Mouse (Mus musculus): ENCODE data around the gene Rnf151. TPM values are rescaled to one million over a fixed set of nuclear protein-coding genes. Genes with fewer than 3 reads are reported as not detected.

Rnf151 gene
- polyA plus RNA-seq (2012; rRNA removed; ENCODE audit: low replicate concordance): 0.29 and 0.32 TPM in 2 replicates

GRCm38 (mm10) chr17:24717943-24718342, at the start of gene Rnf151, which contains the start of gene Rps2:
TSS of gene Rnf151 (minus strand) at chr17:24718063.
TSS of gene Rps2 (plus strand) at chr17:24718116.

GRCm38 (mm10) chr17:24752415-24753394, 34.8 kb upstream of the Rnf151 start, which contains the start of gene Hs3st6:
TSS of gene Hs3st6 (plus strand) at chr17:24752988.

GRCm38 (mm10) chr17:24736330-24737051, 18.6 kb upstream of the Rnf151 start, which contains the start of gene Msrb1:
TSS of gene Msrb1 (plus strand) at chr17:24736642.

GRCm38 (mm10) chr17:24727618-24728017, 9.8 kb upstream of the Rnf151 start, which contains the start of gene Rpl3l:
TSS of gene Rpl3l (plus strand) at chr17:24727820.

GRCm38 (mm10) chr17:24724184-24724583, 6.3 kb upstream of the Rnf151 start, which contains the start of gene Ndufb10:
TSS of gene Ndufb10 (minus strand) at chr17:24724478.

GRCm38 (mm10) chr17:24706982-24707800, 10.7 kb downstream of the Rnf151 start, which contains the start of gene Tbl3:
TSS of gene Tbl3 (minus strand) at chr17:24707660.

GRCm38 (mm10) chr17:24696011-24696697, 21.7 kb downstream of the Rnf151 start, which contains the start of the genes Gfer and Noxo1:
TSS of gene Gfer (minus strand) at chr17:24696156.
TSS of gene Noxo1 (plus strand) at chr17:24696234.

GRCm38 (mm10) chr17:24689251-24690081, 28.4 kb downstream of the Rnf151 start, which contains the start of gene Syngr3:
TSS of gene Syngr3 (minus strand) at chr17:24689955.

GRCm38 (mm10) chr17:24669545-24670245, 48.2 kb downstream of the Rnf151 start, which contains the start of gene Zfp598:
TSS of gene Zfp598 (plus strand) at chr17:24669687.

Other genes with a start within 250 kb of the Rnf151 start
- gene E4f1, start 247.8 kb downstream of the Rnf151 start, polyA plus RNA-seq (2012; rRNA removed; ENCODE audit: low replicate concordance): 84.4 and 102 TPM in 2 replicates
- 58.4 and 88.6 TPM in 2 replicates for gene Pgp, start 247.7 kb downstream of the Rnf151 start, polyA plus RNA-seq (2012; rRNA removed; ENCODE audit: low replicate concordance)
- gene Bricd5, start 244.2 kb downstream of the Rnf151 start, polyA plus RNA-seq (2012; rRNA removed; ENCODE audit: low replicate concordance): 2.1 and 3.1 TPM in 2 replicates
- gene Mlst8, start 239.0 kb downstream of the Rnf151 start, polyA plus RNA-seq (2012; rRNA removed; ENCODE audit: low replicate concordance): 36.1 and 68.2 TPM in 2 replicates
- 1.3 and 1.4 TPM in 2 replicates for gene Caskin1, start 229.5 kb downstream of the Rnf151 start, polyA plus RNA-seq (2012; rRNA removed; ENCODE audit: low replicate concordance)
- 207 and 225 TPM in 2 replicates for gene Traf7, start 190.1 kb downstream of the Rnf151 start, polyA plus RNA-seq (2012; rRNA removed; ENCODE audit: low replicate concordance)
- 1.3 and 1.8 TPM in 2 replicates for gene Rab26, start 183.9 kb downstream of the Rnf151 start, polyA plus RNA-seq (2012; rRNA removed; ENCODE audit: low replicate concordance)
- gene Pkd1, start 168.2 kb downstream of the Rnf151 start, polyA plus RNA-seq (2012; rRNA removed; ENCODE audit: low replicate concordance): 78.7 and 102 TPM in 2 replicates
- gene Tsc2, start 85.4 kb downstream of the Rnf151 start, polyA plus RNA-seq (2012; rRNA removed; ENCODE audit: low replicate concordance): 176 and 242 TPM in 2 replicates
- 11.9 and 14.0 TPM in 2 replicates for gene Nthl1, start 85.4 kb downstream of the Rnf151 start, polyA plus RNA-seq (2012; rRNA removed; ENCODE audit: low replicate concordance)
- 101 and 134 TPM in 2 replicates for gene Slc9a3r2, start 67.7 kb downstream of the Rnf151 start, polyA plus RNA-seq (2012; rRNA removed; ENCODE audit: low replicate concordance)
- 1.4 TPM in 2 replicates for gene Npw, start 59.6 kb downstream of the Rnf151 start, polyA plus RNA-seq (2012; rRNA removed; ENCODE audit: low replicate concordance)
- gene Zfp598, start 48.4 kb downstream of the Rnf151 start, polyA plus RNA-seq (2012; rRNA removed; ENCODE audit: low replicate concordance): 81.2 and 105 TPM in 2 replicates
- gene Syngr3, start 28.1 kb downstream of the Rnf151 start, polyA plus RNA-seq (2012; rRNA removed; ENCODE audit: low replicate concordance): 0.53 and 0.68 TPM in 2 replicates
- gene Gfer, start 21.9 kb downstream of the Rnf151 start, polyA plus RNA-seq (2012; rRNA removed; ENCODE audit: low replicate concordance): 19.5 and 47.8 TPM in 2 replicates
- gene Noxo1, start 21.8 kb downstream of the Rnf151 start, polyA plus RNA-seq (2012; rRNA removed; ENCODE audit: low replicate concordance): 15.3 and 20.5 TPM in 2 replicates
- gene Tbl3, start 10.4 kb downstream of the Rnf151 start, polyA plus RNA-seq (2012; rRNA removed; ENCODE audit: low replicate concordance): 68.7 and 69.0 TPM in 2 replicates
- gene Rps2, start 53 bp upstream of the Rnf151 start, polyA plus RNA-seq (2012; rRNA removed; ENCODE audit: low replicate concordance): 3,623 and 3,713 TPM in 2 replicates
- gene Ndufb10, start 6.4 kb upstream of the Rnf151 start, polyA plus RNA-seq (2012; rRNA removed; ENCODE audit: low replicate concordance): 314 and 333 TPM in 2 replicates
- gene Rpl3l, start 9.8 kb upstream of the Rnf151 start, polyA plus RNA-seq (2012; rRNA removed; ENCODE audit: low replicate concordance): 0.10 and 83.4 TPM in 2 replicates
- gene Msrb1, start 18.6 kb upstream of the Rnf151 start, polyA plus RNA-seq (2012; rRNA removed; ENCODE audit: low replicate concordance): 103 and 146 TPM in 2 replicates
- gene Hs3st6, start 34.9 kb upstream of the Rnf151 start, polyA plus RNA-seq (2012; rRNA removed; ENCODE audit: low replicate concordance): 20.7 and 49.9 TPM in 2 replicates
- 0.16 TPM in 1 of 2 replicates, not detected in the other for gene Meiob, start 86.2 kb upstream of the Rnf151 start, polyA plus RNA-seq (2012; rRNA removed; ENCODE audit: low replicate concordance)
- gene Hagh, start 122.1 kb upstream of the Rnf151 start, polyA plus RNA-seq (2012; rRNA removed; ENCODE audit: low replicate concordance): 160 and 221 TPM in 2 replicates
- 13.5 and 15.0 TPM in 2 replicates for gene Fahd1, start 132.3 kb upstream of the Rnf151 start, polyA plus RNA-seq (2012; rRNA removed; ENCODE audit: low replicate concordance)
- 66.4 and 103 TPM in 2 replicates for gene Igfals, start 147.9 kb upstream of the Rnf151 start, polyA plus RNA-seq (2012; rRNA removed; ENCODE audit: low replicate concordance)
- gene Nubp2, start 168.3 kb upstream of the Rnf151 start, polyA plus RNA-seq (2012; rRNA removed; ENCODE audit: low replicate concordance): 35.0 and 44.2 TPM in 2 replicates
- 84.0 and 161 TPM in 2 replicates for gene Spsb3, start 168.6 kb upstream of the Rnf151 start, polyA plus RNA-seq (2012; rRNA removed; ENCODE audit: low replicate concordance)
- gene Eme2, start 177.0 kb upstream of the Rnf151 start, polyA plus RNA-seq (2012; rRNA removed; ENCODE audit: low replicate concordance): 35.4 and 48.3 TPM in 2 replicates
- gene Mrps34, start 177.1 kb upstream of the Rnf151 start, polyA plus RNA-seq (2012; rRNA removed; ENCODE audit: low replicate concordance): 108 and 263 TPM in 2 replicates
- gene Nme3, start 178.4 kb upstream of the Rnf151 start, polyA plus RNA-seq (2012; rRNA removed; ENCODE audit: low replicate concordance): 50.7 and 54.5 TPM in 2 replicates
- 128 and 130 TPM in 2 replicates for gene Mapk8ip3, start 218.9 kb upstream of the Rnf151 start, polyA plus RNA-seq (2012; rRNA removed; ENCODE audit: low replicate concordance)
- gene Jpt2, start 242.6 kb upstream of the Rnf151 start, polyA plus RNA-seq (2012; rRNA removed; ENCODE audit: low replicate concordance): 5.4 and 11.3 TPM in 2 replicates